ENCODE assay signal across 8 mouse cellular contexts in genomic region chr11:98939084-98939952, GRCm38 (mm10). TPM values are rescaled to one million over a fixed set of nuclear protein-coding genes. Genes with fewer than 3 reads are reported as not detected.
A peak's percentile ranks its signal among the peaks of the same experiment; 100 is the strongest.
DNase-seq lines count a peak whose midpoint lies in the region; ATAC-seq and TF ChIP-seq lines count a peak whose summit lies in the region.

No protein-coding gene starts in this region.

- no peak for ATAC-seq in heart, embryonic 16.5 days (replicated peaks; ENCODE audit: extremely low read depth, insufficient read depth, low FRiP score)
- no peak for ATAC-seq in liver, embryonic 14.5 days (ENCODE audit: insufficient read depth)

- H3K4me1 ChIP-seq in heart, adult 2 months (ENCODE audit: control insufficient read depth, insufficient read depth, low read length) = peaks cover 40% of the 10 kb centered on the region
- H3K4me1 ChIP-seq in E14TG2a.4 (replicated peaks; ENCODE audit: low read depth, low read length) = peaks cover 93% of the 10 kb centered on the region
- peaks cover 79% of the 10 kb centered on the region for H3K4me1 ChIP-seq in heart, embryonic 16.5 days (ENCODE audit: control insufficient read depth, insufficient read depth, low read length)
- H3K4me1 ChIP-seq in liver, embryonic 14.5 days (replicated peaks; ENCODE audit: control insufficient read depth in 2 of 2, insufficient read depth in 2 of 2, low read length in 1 of 2) = peaks cover 5 to 32% of the 10 kb centered on the region in 2 experiments; a peak in 3 of 4 replicates

- WGBS in heart, adult 2 months = 36% methylated on average over 15 of the region's 15 CpGs
- 25% methylated on average over 15 of the region's 15 CpGs for WGBS in heart, embryonic 16.5 days
- WGBS in liver, embryonic 14.5 days (ENCODE audit: insufficient replicate concordance) = 48% methylated on average over 15 of the region's 15 CpGs

- DNase-seq in heart, adult 2 months = peak in 1 of 2 experiments; percentile 36
- no peak for DNase-seq in heart, postnatal 25 days (ENCODE audit: low spot score)
- DNase-seq in liver, embryonic 14.5 days (ENCODE audit: low read depth in 3 of 3, low spot score in 3 of 3) = no peak
- DNase-seq in splenic B cell, adult 2 months (ENCODE audit: low read depth, low spot score) = peak; percentile 90
- DNase-seq in frontal cortex, postnatal 10 days (ENCODE audit: low spot score in 2 of 2) = no peak
- no peak for DNase-seq in embryo, embryonic 11 days

- peak overlapping the region; percentile 96 for H3K4me2 ChIP-seq in heart, embryonic 16.5 days (ENCODE audit: low read depth, low read length)
- peak overlapping the region; percentile 73 for H3K4me2 ChIP-seq in liver, embryonic 14.5 days (ENCODE audit: low read depth)

- no peak for TF ChIP-seq CTCF in heart, adult 2 months (IDR thresholded peaks at IDR 0.05)
- no peak for TF ChIP-seq CTCF in E14TG2a.4 (conservative IDR thresholded peaks at IDR 0.05; ENCODE audit: low read length)
- TF ChIP-seq CTCF in liver, embryonic 14.5 days (IDR thresholded peaks at IDR 0.05; ENCODE audit: low read depth) = no peak

- 0 out of 2 replicates have a peak, but pooled peaks cover 1% of the 10 kb centered on the region for H3K79me2 ChIP-seq in heart, adult 2 months (replicated peaks; ENCODE audit: control insufficient read depth, insufficient read depth, low read length)

- H3K9me3 ChIP-seq in E14TG2a.4 (ENCODE audit: low read length) = 0 out of 2 replicates have a peak, but pooled peaks cover 2% of the 10 kb centered on the region
- no peaks in the 10 kb centered on the region for H3K9me3 ChIP-seq in heart, embryonic 16.5 days (replicated peaks; ENCODE audit: control insufficient read depth, low read length)
- H3K9me3 ChIP-seq in liver, embryonic 14.5 days (ENCODE audit: control insufficient read depth, low read length) = no peaks in the 10 kb centered on the region

- intact Hi-C loops in heart, adult 2 months (cut with DNase I) = no loop called here
- intact Hi-C loops in heart, postnatal 25 days (cut with DNase I) = no loop called here

- peak overlapping the region; percentile 20 for H3K9ac ChIP-seq in heart, adult 2 months (ENCODE audit: low read depth, low read length)
- peak overlapping the region; percentile 93 for H3K9ac ChIP-seq in heart, embryonic 16.5 days (ENCODE audit: low read length)
- H3K9ac ChIP-seq in liver, embryonic 14.5 days (replicated peaks) = no peak overlapping the region

- TF ChIP-seq EP300 in heart, adult 2 months (IDR thresholded peaks at IDR 0.05; ENCODE audit: insufficient read depth, low read depth, low read length) = no peak
- TF ChIP-seq EP300 in liver, embryonic 14.5 days (IDR thresholded peaks at IDR 0.05; ENCODE audit: low read depth) = no peak

- H3K36me3 ChIP-seq in heart, adult 2 months (ENCODE audit: control insufficient read depth, insufficient read depth, low read length) = no peaks in the 10 kb centered on the region
- peaks cover 10% of the 10 kb centered on the region; the same call in 1 of the 2 replicates for H3K36me3 ChIP-seq in E14TG2a.4 (ENCODE audit: insufficient read depth, low read length)
- 0 out of 2 replicates have a peak, but pooled peaks cover 5% of the 10 kb centered on the region for H3K36me3 ChIP-seq in heart, embryonic 16.5 days (ENCODE audit: control insufficient read depth, insufficient read depth)
- no peaks in the 10 kb centered on the region for H3K36me3 ChIP-seq in liver, embryonic 14.5 days (replicated peaks; ENCODE audit: control insufficient read depth, insufficient read depth, low read depth)
- H3K36me3 ChIP-seq in splenic B cell, adult 2 months (ENCODE audit: control insufficient read depth, insufficient read depth, low read length, poor library complexity, severe bottlenecking) = no peaks in the 10 kb centered on the region

- H3K27ac ChIP-seq in heart, adult 2 months = no peak overlapping the region; the same call in 1 of the 2 replicates
- H3K27ac ChIP-seq in heart, embryonic 16.5 days (ENCODE audit: low read length) = peak overlapping the region; percentile 100
- H3K27ac ChIP-seq in liver, embryonic 14.5 days = no peak overlapping the region

- TF ChIP-seq POLR2A in heart, adult 2 months (IDR thresholded peaks at IDR 0.05; ENCODE audit: insufficient read depth, low read depth, low read length) = no peak

- H3K27me3 ChIP-seq in heart, adult 2 months (ENCODE audit: control insufficient read depth, insufficient read depth, low read length) = no peaks in the 10 kb centered on the region
- H3K27me3 ChIP-seq in E14TG2a.4 (ENCODE audit: insufficient read depth, low read length) = peaks cover 22% of the 10 kb centered on the region
- H3K27me3 ChIP-seq in heart, embryonic 16.5 days (ENCODE audit: control insufficient read depth, insufficient read depth, low read length) = no peaks in the 10 kb centered on the region
- H3K27me3 ChIP-seq in liver, embryonic 14.5 days (ENCODE audit: control insufficient read depth, insufficient read depth, low read length) = peaks cover 41% of the 10 kb centered on the region
- no peaks in the 10 kb centered on the region for H3K27me3 ChIP-seq in splenic B cell, adult 2 months (ENCODE audit: control insufficient read depth, insufficient read depth, low read length, poor library complexity, severe bottlenecking)

- no peak overlapping the region; the same call in 1 of the 2 replicates for H3K4me3 ChIP-seq in heart, adult 2 months
- peak overlapping the region; percentile 98 for H3K4me3 ChIP-seq in E14TG2a.4 (replicated peaks; ENCODE audit: low read length)
- H3K4me3 ChIP-seq in heart, embryonic 16.5 days (ENCODE audit: low read length) = peak overlapping the region; percentile 92
- no peak overlapping the region for H3K4me3 ChIP-seq in liver, embryonic 14.5 days (ENCODE audit: insufficient read depth in 1 of 2, low read depth in 2 of 2, low read length in 2 of 2)

RNA-seq across cellular contexts. Expression of gene Rara, which starts 11.7 kb away (rescaled TPM):
- 10 to 100 TPM; 10.1 to 12.8 TPM for total RNA-seq in heart, adult 2 months (2021)
- polyA plus RNA-seq in heart, adult 2 months (2012; rRNA removed) = 7.1 and 10.9 TPM in 2 replicates
- total RNA-seq in heart, postnatal 25 days (2021) = 10 to 100 TPM; 11.8 TPM
- 28.2 and 28.6 TPM in 2 replicates for polyA plus RNA-seq in heart, embryonic 16.5 days (2015; fragmentation: Nextera tagmentation; extraction: Ambion mirVana)
- 1.9 and 2.3 TPM in 2 replicates for polyA plus RNA-seq in liver, embryonic 14.5 days (2012; rRNA removed)
- polyA plus RNA-seq in liver, embryonic 14.5 days (2014; fragmentation: Nextera tagmentation; extraction: Ambion mirVana) = 3.0 and 3.2 TPM in 2 replicates

RNA-seq across cellular contexts. Expression of gene Cdc6, which starts 31.7 kb away (rescaled TPM):
- total RNA-seq in heart, adult 2 months (2021) = under 1 TPM; 0.13 to 0.32 TPM
- polyA plus RNA-seq in heart, adult 2 months (2012; rRNA removed) = 0.14 and 0.26 TPM in 2 replicates
- under 1 TPM; 0.28 to 0.52 TPM for total RNA-seq in heart, postnatal 25 days (2021)
- polyA plus RNA-seq in heart, embryonic 16.5 days (2015; fragmentation: Nextera tagmentation; extraction: Ambion mirVana) = 18.6 and 23.0 TPM in 2 replicates
- 16.9 and 28.6 TPM in 2 replicates for polyA plus RNA-seq in liver, embryonic 14.5 days (2012; rRNA removed)
- 64.1 and 71.0 TPM in 2 replicates for polyA plus RNA-seq in liver, embryonic 14.5 days (2014; fragmentation: Nextera tagmentation; extraction: Ambion mirVana)

RNA-seq across cellular contexts. Expression of gene Gjd3, which starts 43.5 kb away (rescaled TPM):
- under 1 TPM; 0.27 to 0.31 TPM for total RNA-seq in heart, adult 2 months (2021)
- 0.94 and 1.6 TPM in 2 replicates for polyA plus RNA-seq in heart, adult 2 months (2012; rRNA removed)
- total RNA-seq in heart, postnatal 25 days (2021) = 1 to 10 TPM in 1 of 2 experiments, under 1 TPM in 1; 0.52 to 1.1 TPM
- polyA plus RNA-seq in heart, embryonic 16.5 days (2015; fragmentation: Nextera tagmentation; extraction: Ambion mirVana) = 4.1 and 4.5 TPM in 2 replicates
- not detected in 2 replicates for polyA plus RNA-seq in liver, embryonic 14.5 days (2012; rRNA removed)
- polyA plus RNA-seq in liver, embryonic 14.5 days (2014; fragmentation: Nextera tagmentation; extraction: Ambion mirVana) = not detected in 2 replicates

Comparison
In these comparisons a context has a peak if more than half of its experiments do, and no peak if none do; other contexts are left out.
1. H3K4me3 ChIP-seq: peak in E14TG2a.4 (single experiment) and heart, embryonic 16.5 days (single experiment); none in heart, adult 2 months (single experiment) and liver, embryonic 14.5 days (0 of 2).
2. RNA of gene Cdc6, which starts 31.7 kb away (polyA plus RNA-seq): 16.9 to 71.0 TPM in liver, embryonic 14.5 days and 18.6 to 23.0 TPM in heart, embryonic 16.5 days; 0.14 to 0.26 TPM in heart, adult 2 months; every median in the first group is over 10 times any median in the second.